Mouse (Mus musculus): ENCODE data around the gene Hpse. TPM values are rescaled to one million over a fixed set of nuclear protein-coding genes. Genes with fewer than 3 reads are reported as not detected.
A peak's percentile ranks its signal among the peaks of the same experiment; 100 is the strongest.

The Hpse gene
- polyA plus RNA-seq, 1 experiment from 2014 or later = 0.79 TPM

GRCm38 (mm10) chr5:100650969-100651368 lies 68.5 kb downstream of the Hpse start:
- no peak for DNase-seq (ENCODE audit: extremely low spot score, low spot score)
- H3K36me3 ChIP-seq (replicated peaks) = peaks cover 28% of the 10 kb centered on the region
- no peaks in the 10 kb centered on the region for H3K9me3 ChIP-seq
- 89% methylated on average over 7 of the region's 7 CpGs for WGBS
- no peaks in the 10 kb centered on the region for H3K27me3 ChIP-seq (ENCODE audit: poor library complexity, severe bottlenecking)
- peaks cover 9% of the 10 kb centered on the region; the same call in 1 of the 2 replicates for H3K4me1 ChIP-seq
- no peak overlapping the region for H3K27ac ChIP-seq
- no peak overlapping the region for H3K4me3 ChIP-seq

DNA sequence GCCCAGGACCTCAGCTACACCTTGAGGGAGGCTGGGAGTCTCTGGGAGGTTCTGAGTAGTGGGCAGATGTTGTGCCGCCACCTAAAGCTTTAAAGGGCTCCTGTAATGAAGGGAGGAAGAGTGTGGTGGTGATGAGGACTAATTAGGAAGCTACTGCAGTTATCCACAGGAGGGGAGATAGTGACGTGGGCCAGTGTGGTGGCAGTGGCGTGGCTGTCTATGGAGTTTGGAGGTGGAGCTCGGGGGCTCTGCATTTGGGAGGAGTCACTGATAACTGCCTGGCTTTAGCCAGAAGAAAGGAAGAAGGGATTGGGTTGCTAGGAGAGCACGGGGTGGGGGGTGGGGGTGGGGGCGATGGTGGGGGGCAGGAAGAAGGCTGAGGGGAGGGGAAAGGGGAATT lies 71.0 kb downstream of the Hpse start:
- WGBS = 50% methylated on average over 6 of the region's 6 CpGs
- H3K27ac ChIP-seq = 0 out of 2 replicates have a peak overlapping the region, but pooled peaks have one; percentile 5
- DNase-seq (ENCODE audit: extremely low spot score, low spot score) = no peak
- no peaks in the 10 kb centered on the region for H3K27me3 ChIP-seq (ENCODE audit: poor library complexity, severe bottlenecking)
- no peak overlapping the region for H3K4me3 ChIP-seq
- no peaks in the 10 kb centered on the region for H3K9me3 ChIP-seq
- peaks cover 9% of the 10 kb centered on the region; the same call in 1 of the 2 replicates for H3K4me1 ChIP-seq
- H3K36me3 ChIP-seq (replicated peaks) = peaks cover 4% of the 10 kb centered on the region

- Histone ChIP-seq H3K4me1 (peaks cover 9% of the 10 kb centered on the region; the same call in 1 of the 2 replicates), H3K27ac (0 out of 2 replicates have a peak overlapping the region, but pooled peaks have one; percentile 5), H3K4me3 (no peak overlapping the region), H3K36me3 (replicated peaks) (no peaks in the 10 kb centered on the region), H3K9me3 (no peaks in the 10 kb centered on the region), H3K27me3 (ENCODE audit: poor library complexity, severe bottlenecking) (no peaks in the 10 kb centered on the region)
- 69% methylated on average over 10 of the region's 10 CpGs for WGBS
- DNase-seq (ENCODE audit: extremely low spot score, low spot score) = no peak
Observed at GRCm38 (mm10) chr5:100648046-100648445, 71.5 kb downstream of the Hpse start.

DNA sequence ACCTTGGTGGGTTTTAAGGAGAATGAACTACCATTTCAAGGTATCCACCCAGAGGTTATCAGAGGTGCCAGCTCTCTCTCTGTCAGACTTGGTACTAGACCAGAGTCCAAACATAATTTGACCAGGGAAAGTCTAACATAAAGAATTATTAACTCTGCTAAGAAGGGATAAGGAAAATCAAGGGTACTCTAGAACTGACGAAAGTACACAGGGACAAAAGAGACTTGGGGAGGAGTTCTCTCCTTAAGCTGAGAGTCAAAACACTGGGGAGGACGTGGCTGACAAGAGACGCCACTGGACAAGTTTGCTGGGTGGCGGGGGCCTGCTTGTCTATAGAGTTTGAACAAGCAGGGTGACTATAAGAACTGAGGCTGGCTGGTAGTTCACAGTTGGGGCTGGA lies 73.0 kb downstream of the Hpse start:
- no peaks in the 10 kb centered on the region for H3K9me3 ChIP-seq
- peaks cover 9% of the 10 kb centered on the region; the same call in 1 of the 2 replicates for H3K4me1 ChIP-seq
- WGBS = 78% methylated on average over 4 of the region's 4 CpGs
- no peaks in the 10 kb centered on the region for H3K36me3 ChIP-seq (replicated peaks)
- no peak overlapping the region for H3K27ac ChIP-seq
- H3K4me3 ChIP-seq = no peak overlapping the region
- H3K27me3 ChIP-seq (ENCODE audit: poor library complexity, severe bottlenecking) = no peaks in the 10 kb centered on the region
- no peak for DNase-seq (ENCODE audit: extremely low spot score, low spot score)

DNA sequence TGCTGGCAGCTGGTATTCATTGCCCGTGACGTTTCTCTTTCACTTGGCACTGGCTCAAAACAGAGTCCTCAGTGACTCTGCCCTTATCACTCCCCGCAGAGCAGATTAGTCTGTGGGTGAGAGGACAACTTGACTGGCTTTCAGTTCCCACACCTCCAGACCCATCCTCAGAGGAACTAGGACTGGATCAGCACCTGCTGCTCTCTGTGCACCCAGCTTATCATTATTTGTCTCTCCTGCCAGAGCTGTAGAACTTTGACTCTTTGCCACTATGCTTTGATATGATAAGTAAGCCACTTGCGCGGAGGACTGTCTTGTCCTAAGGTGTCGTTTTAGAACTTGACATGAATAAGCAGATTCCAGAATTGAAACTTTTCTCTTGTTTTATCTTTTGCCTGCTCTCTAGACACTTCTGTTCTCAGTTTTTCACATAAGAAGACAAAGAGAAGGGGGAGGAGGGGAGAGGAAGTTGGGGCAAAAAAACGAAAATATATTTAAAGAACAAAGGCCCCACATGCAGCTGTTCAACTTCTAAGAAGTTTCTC lies 75.5 kb downstream of the Hpse start:
- Histone ChIP-seq H3K27me3 (ENCODE audit: poor library complexity, severe bottlenecking) (no peaks in the 10 kb centered on the region), H3K4me3 (no peak overlapping the region), H3K27ac (no peak overlapping the region), H3K9me3 (no peaks in the 10 kb centered on the region), H3K4me1 (peaks cover 9% of the 10 kb centered on the region; the same call in 1 of the 2 replicates), H3K36me3 (replicated peaks) (no peaks in the 10 kb centered on the region)
- 86% methylated on average over 7 of the region's 7 CpGs for WGBS
- DNase-seq (ENCODE audit: extremely low spot score, low spot score) = no peak

DNA sequence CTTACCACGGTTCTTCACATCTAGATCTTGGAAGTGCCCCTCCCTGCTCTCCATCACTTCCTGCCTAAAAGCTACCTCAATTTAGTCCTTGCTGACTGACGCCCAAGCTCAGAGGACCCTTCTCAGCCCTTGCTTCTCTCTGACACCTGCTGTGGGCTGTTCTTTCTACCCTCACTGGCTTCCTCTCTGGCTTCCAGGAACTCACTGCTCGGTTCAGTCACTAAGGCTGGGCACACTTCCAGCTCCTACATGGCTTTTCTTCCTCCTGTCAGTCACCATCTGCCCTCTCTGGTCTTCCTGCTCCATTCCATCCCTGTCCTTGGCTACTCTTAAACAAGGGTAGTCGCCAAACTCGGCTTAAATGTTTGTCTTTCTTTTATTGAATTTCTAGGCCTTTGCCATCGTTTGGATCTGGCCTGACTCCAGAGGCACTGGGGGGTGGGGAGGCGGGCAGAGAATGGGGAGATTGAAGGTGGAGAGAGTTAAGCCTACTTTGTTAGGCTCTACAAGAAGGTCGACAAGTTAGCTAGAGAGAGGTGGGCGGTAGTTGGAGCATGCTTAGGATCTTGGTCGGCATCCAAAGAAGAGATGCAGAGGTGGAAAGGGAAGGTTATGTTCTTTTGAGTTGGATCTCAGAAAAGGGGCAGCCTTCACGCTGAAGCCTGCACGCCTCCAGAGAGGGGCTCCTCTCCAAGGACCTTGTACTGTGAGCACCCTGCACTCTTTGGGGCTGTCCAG lies 76.1 kb downstream of the Hpse start:
- H3K27me3 ChIP-seq (ENCODE audit: poor library complexity, severe bottlenecking) = no peaks in the 10 kb centered on the region
- no peak overlapping the region for H3K27ac ChIP-seq
- 80% methylated on average over 12 of the region's 12 CpGs for whole genome bisulfite sequencing

DNA sequence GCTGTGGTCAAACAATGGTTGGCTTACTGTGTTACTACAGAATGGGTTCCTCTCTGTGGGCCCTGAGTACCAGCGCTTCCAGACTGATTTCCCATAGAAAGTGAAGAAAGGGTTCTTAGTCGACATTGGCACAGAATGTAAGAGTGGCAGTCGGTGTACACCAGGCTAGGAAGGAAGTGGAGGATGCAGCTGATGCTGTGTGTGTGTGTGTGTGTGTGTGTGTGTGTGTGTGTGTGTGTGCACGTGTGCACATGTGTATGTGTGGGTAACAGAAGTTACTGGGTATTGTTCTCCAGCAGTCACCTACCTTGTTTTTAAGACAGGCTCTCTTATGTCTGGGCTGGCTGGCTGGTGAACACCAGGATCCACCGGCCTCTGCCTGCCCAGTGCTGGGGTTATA lies 77.2 kb downstream of the Hpse start:
- DNase-seq (ENCODE audit: extremely low spot score, low spot score) = no peak
- no peak overlapping the region for H3K27ac ChIP-seq
- no peaks in the 10 kb centered on the region for H3K4me1 ChIP-seq
- H3K9me3 ChIP-seq = no peaks in the 10 kb centered on the region
- no peaks in the 10 kb centered on the region for H3K27me3 ChIP-seq (ENCODE audit: poor library complexity, severe bottlenecking)
- H3K4me3 ChIP-seq = no peak overlapping the region
- H3K36me3 ChIP-seq (replicated peaks) = no peaks in the 10 kb centered on the region
- WGBS = 93% methylated on average over 5 of the region's 5 CpGs

More for the DNA sequence above, 76.1 kb downstream of the Hpse start:
- DNase-seq (ENCODE audit: extremely low spot score, low spot score) = no peak
- H3K36me3 ChIP-seq (replicated peaks) = no peaks in the 10 kb centered on the region
- H3K4me3 ChIP-seq = no peak overlapping the region
- no peaks in the 10 kb centered on the region for H3K9me3 ChIP-seq
- peaks cover 5% of the 10 kb centered on the region; the same call in 1 of the 2 replicates for H3K4me1 ChIP-seq

DNA sequence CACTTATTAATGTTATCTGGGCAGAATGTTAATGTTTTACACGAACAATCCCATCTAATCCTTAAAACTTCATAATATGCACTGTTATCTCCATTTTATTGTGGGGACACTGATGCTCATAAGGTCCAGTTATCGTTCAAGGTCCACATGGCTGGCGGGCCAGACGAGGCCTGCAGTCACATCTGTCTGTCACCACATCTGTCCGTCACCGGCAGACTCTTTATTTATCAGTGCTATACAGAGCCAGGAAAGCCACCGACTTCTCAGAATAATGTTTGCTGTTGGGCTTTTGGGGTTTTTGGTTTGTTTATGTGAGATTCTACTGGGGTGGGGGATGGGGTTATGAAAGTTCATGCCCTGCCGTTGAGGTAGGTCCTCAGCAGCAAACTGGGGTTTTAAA lies 81.0 kb downstream of the Hpse start:
- DNase-seq (ENCODE audit: extremely low spot score, low spot score) = no peak
- Histone ChIP-seq H3K4me1 (no peaks in the 10 kb centered on the region), H3K27ac (no peak overlapping the region), H3K4me3 (no peak overlapping the region), H3K9me3 (no peaks in the 10 kb centered on the region), H3K36me3 (replicated peaks) (no peaks in the 10 kb centered on the region), H3K27me3 (ENCODE audit: poor library complexity, severe bottlenecking) (no peaks in the 10 kb centered on the region)
- WGBS = 88% methylated on average over 8 of the region's 8 CpGs

GRCm38 (mm10) chr5:100636794-100637544 lies 82.5 kb downstream of the Hpse start:
- no peak for DNase-seq (ENCODE audit: extremely low spot score, low spot score)
- Histone ChIP-seq H3K4me1 (no peaks in the 10 kb centered on the region), H3K4me3 (no peak overlapping the region), H3K27me3 (ENCODE audit: poor library complexity, severe bottlenecking) (no peaks in the 10 kb centered on the region), H3K27ac (no peak overlapping the region), H3K36me3 (replicated peaks) (no peaks in the 10 kb centered on the region), H3K9me3 (no peaks in the 10 kb centered on the region)
- WGBS = 82% methylated on average over 8 of the region's 8 CpGs

DNA sequence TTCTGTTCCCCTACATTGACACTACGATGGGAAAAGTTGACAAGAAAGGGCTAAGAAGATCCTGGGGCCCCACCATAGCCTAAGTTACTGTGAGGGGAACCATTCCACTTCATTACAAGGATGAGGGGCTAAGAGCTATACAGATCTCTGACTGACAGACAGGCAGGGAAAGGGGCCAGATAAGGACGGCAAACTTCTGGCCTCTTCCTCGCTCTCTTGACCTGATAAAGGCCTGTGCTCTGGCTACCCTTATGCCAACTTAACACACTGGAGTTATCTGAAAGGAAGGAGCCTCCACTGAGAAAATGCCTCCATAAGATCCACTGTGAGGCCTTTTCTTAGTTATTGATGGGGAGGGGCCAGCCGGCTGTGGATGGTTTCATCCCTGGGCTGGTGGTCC lies 83.6 kb downstream of the Hpse start:
- Histone ChIP-seq H3K4me3 (no peak overlapping the region), H3K27ac (no peak overlapping the region), H3K27me3 (ENCODE audit: poor library complexity, severe bottlenecking) (no peaks in the 10 kb centered on the region), H3K9me3 (no peaks in the 10 kb centered on the region), H3K36me3 (replicated peaks) (no peaks in the 10 kb centered on the region), H3K4me1 (no peaks in the 10 kb centered on the region)
- 91% methylated on average over 4 of the region's 4 CpGs for WGBS
- no peak for DNase-seq (ENCODE audit: extremely low spot score, low spot score)

- WGBS = 93% methylated on average over 8 of the region's 8 CpGs
- no peaks in the 10 kb centered on the region for H3K36me3 ChIP-seq (replicated peaks)
- H3K4me1 ChIP-seq = no peaks in the 10 kb centered on the region
- no peaks in the 10 kb centered on the region for H3K9me3 ChIP-seq
- DNase-seq (ENCODE audit: extremely low spot score, low spot score) = no peak
- H3K4me3 ChIP-seq = no peak overlapping the region
- H3K27me3 ChIP-seq (ENCODE audit: poor library complexity, severe bottlenecking) = no peaks in the 10 kb centered on the region
- H3K27ac ChIP-seq = no peak overlapping the region
Observed at GRCm38 (mm10) chr5:100634885-100635478, 84.5 kb downstream of the Hpse start.

- WGBS = 90% methylated on average over 8 of the region's 8 CpGs
- H3K36me3 ChIP-seq (replicated peaks) = no peaks in the 10 kb centered on the region
- H3K9me3 ChIP-seq = no peaks in the 10 kb centered on the region
- no peak overlapping the region for H3K4me3 ChIP-seq
- DNase-seq (ENCODE audit: extremely low spot score, low spot score) = no peak
- H3K27ac ChIP-seq = no peak overlapping the region
- no peaks in the 10 kb centered on the region for H3K4me1 ChIP-seq
- no peaks in the 10 kb centered on the region for H3K27me3 ChIP-seq (ENCODE audit: poor library complexity, severe bottlenecking)
Observed at GRCm38 (mm10) chr5:100632540-100633129, 86.9 kb downstream of the Hpse start.

Measured in forebrain, embryonic 10.5 days (tissue).